Mouse (Mus musculus) midbrain, postnatal 0 days (tissue): ENCODE results near the gene Usp31. TPM values are rescaled to one million over a fixed set of nuclear protein-coding genes. Genes with fewer than 3 reads are reported as not detected.

Experiments
- ATAC-seq: fragments of 200-750 bp; cut with Nextera tagmentation; 2 replicates; pipeline ENCODE4 v1.8.0; 2017; ENCODE audit warnings: moderate number of reproducible peaks, mild to moderate bottlenecking, moderate TSS enrichment, moderate library complexity; ENCODE audit not compliant: low FRiP score
- DNase-seq: peaks from one replicate; pipeline ENCODE4 v3.0.0-alpha.2; 2015; ENCODE audit warnings: low spot score
- H3K27ac ChIP-seq: fragments of 300-500 bp; sonication (generic); 2 replicates; pipeline ENCODE4 v1.5.1; 2014; ENCODE audit warnings: low read depth, mild to moderate bottlenecking, low read length, mixed read lengths
- H3K27me3 ChIP-seq: fragments of 300-500 bp; sonication (generic); 2 replicates; pipeline ENCODE4 v1.6.1; 2014; ENCODE audit warnings: low read length, control low read depth, mixed read lengths; ENCODE audit not compliant: insufficient read depth
- H3K36me3 ChIP-seq: fragments of 300-500 bp; sonication (generic); 2 replicates; pipeline ENCODE4 v1.6.1; 2014; ENCODE audit warnings: low read length, control low read depth, mixed read lengths; ENCODE audit not compliant: insufficient read depth
- H3K4me1 ChIP-seq: fragments of 300-500 bp; sonication (generic); 2 replicates; pipeline ENCODE4 v1.6.1; 2014; ENCODE audit warnings: mild to moderate bottlenecking, control low read depth, antibody characterized with exemption, low read length, mixed read lengths; ENCODE audit not compliant: insufficient read depth
- H3K4me2 ChIP-seq: fragments of 300-500 bp; sonication (generic); 2 replicates; pipeline ENCODE4 v1.6.1; 2014; ENCODE audit warnings: low read depth, mild to moderate bottlenecking, low read length, mixed read lengths; ENCODE audit not compliant: poor library complexity, severe bottlenecking
- H3K4me3 ChIP-seq: fragments of 300-500 bp; sonication (generic); 2 replicates; pipeline ENCODE4 v1.5.1; 2014; ENCODE audit warnings: low read depth, mild to moderate bottlenecking, low read length, moderate library complexity
- H3K9ac ChIP-seq: fragments of 300-500 bp; sonication (generic); replicated peaks from 2 replicates; pipeline ENCODE4 v1.6.1; 2014; ENCODE audit warnings: mild to moderate bottlenecking, low read length, moderate library complexity, mixed read lengths; ENCODE audit not compliant: poor library complexity, severe bottlenecking
- H3K9me3 ChIP-seq: fragments of 300-500 bp; sonication (generic); 2 replicates; pipeline ENCODE4 v1.6.1; 2016; ENCODE audit warnings: low read length, control low read depth
- CTCF ChIP-seq: IDR thresholded peaks from 2 replicates; pipeline ENCODE4 v1.5.1; 2016; ENCODE audit warnings: antibody characterized with exemption, mild to moderate bottlenecking
- WGBS: fragments of 180-500 bp; shearing (Covaris S2); extraction: QIAGEN DNeasy Blood & Tissue Kit; methylation state at CpG from one replicate; pipeline ENCODE4 v1.1.7; 2014; 5-methylcytosine and 5-hydroxymethylcytosine counted together
- polyA plus RNA-seq: library from polyadenylated mRNA; unstranded; fragments of >200 nt; fragmentation: Nextera tagmentation; extraction: Ambion mirVana; gene quantifications from 2 replicates; pipeline ENCODE4 v1.2.1, GENCODE M21; 2015
- total RNA-seq: library from RNA; depleted of rRNA; stranded (reverse); fragments of >200 nt; gene quantifications from 2 replicates; pipeline ENCODE4 v1.2.3, GENCODE M21; 2014

Gene Usp31
- total and polyA plus RNA-seq, 2 experiments from 2014 or later = 2.1 to 24.1 TPM

- H3K27me3 ChIP-seq = no peaks in the 10 kb centered on the region
- no peak for TF ChIP-seq CTCF
- no peaks in the 10 kb centered on the region for H3K9me3 ChIP-seq
- no peak overlapping the region for H3K27ac ChIP-seq
- no peak for ATAC-seq
- DNase-seq = no peak
- no peak overlapping the region for H3K4me2 ChIP-seq
- H3K9ac ChIP-seq = no peak overlapping the region
- WGBS = 94% methylated on average over 5 of the region's 5 CpGs
- no peaks in the 10 kb centered on the region for H3K4me1 ChIP-seq
- no peaks in the 10 kb centered on the region for H3K36me3 ChIP-seq
- H3K4me3 ChIP-seq = no peak overlapping the region
Observed at GRCm38 (mm10) chr7:121685140-121685984, 21.7 kb downstream of the Usp31 start.

GRCm38 (mm10) chr7:121681191-121681590 lies 25.9 kb downstream of the Usp31 start:
- no peaks in the 10 kb centered on the region for H3K9me3 ChIP-seq
- H3K27ac ChIP-seq = no peak overlapping the region
- peak; percentile 13; the same call in 1 of the 2 replicates for TF ChIP-seq CTCF
- no peak overlapping the region for H3K4me2 ChIP-seq
- H3K4me1 ChIP-seq = no peaks in the 10 kb centered on the region
- H3K4me3 ChIP-seq = no peak overlapping the region
- H3K36me3 ChIP-seq = no peaks in the 10 kb centered on the region; the same call in 1 of the 2 replicates
- ATAC-seq (no peak), DNase-seq (no peak)
- H3K27me3 ChIP-seq = no peaks in the 10 kb centered on the region
- H3K9ac ChIP-seq = no peak overlapping the region

- H3K9me3 ChIP-seq = no peaks in the 10 kb centered on the region
- ATAC-seq = no peak
- H3K4me1 ChIP-seq = no peaks in the 10 kb centered on the region
- peak; percentile 47 for DNase-seq
- H3K27me3 ChIP-seq = no peaks in the 10 kb centered on the region
- TF ChIP-seq CTCF = no peak
- 42% methylated on average over 4 of the region's 4 CpGs for whole genome bisulfite sequencing
- H3K36me3 ChIP-seq = peaks cover 4% of the 10 kb centered on the region; the same call in 1 of the 2 replicates
- no peak overlapping the region for H3K9ac ChIP-seq
- no peak overlapping the region for H3K4me2 ChIP-seq
- no peak overlapping the region for H3K4me3 ChIP-seq
- no peak overlapping the region for H3K27ac ChIP-seq
Observed at GRCm38 (mm10) chr7:121677105-121677753, 29.8 kb downstream of the Usp31 start.

DNA sequence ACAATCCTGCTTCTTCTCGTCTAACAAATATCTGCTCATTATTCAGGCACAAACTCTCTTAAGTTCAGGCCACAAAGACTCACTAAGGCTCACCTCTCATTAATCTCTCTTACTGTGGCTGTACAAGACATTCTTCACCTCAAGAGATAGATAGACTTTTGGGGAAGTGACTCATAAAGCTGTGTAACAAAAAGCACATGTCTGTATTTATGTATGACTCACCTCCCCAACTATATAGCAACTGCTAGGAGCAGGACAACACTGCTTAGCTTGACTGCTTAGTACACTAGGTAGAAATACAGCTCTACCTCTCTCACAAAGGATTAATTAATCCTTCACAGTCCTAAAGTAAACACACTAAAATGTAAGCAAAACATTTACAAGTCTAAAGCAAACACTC lies 46.3 kb downstream of the Usp31 start:
- no peaks in the 10 kb centered on the region for H3K4me1 ChIP-seq
- H3K9me3 ChIP-seq = no peaks in the 10 kb centered on the region
- TF ChIP-seq CTCF = no peak
- no peak overlapping the region for H3K4me2 ChIP-seq
- no peaks in the 10 kb centered on the region for H3K27me3 ChIP-seq
- no peak for ATAC-seq
- DNase-seq = no peak
- H3K4me3 ChIP-seq = no peak overlapping the region
- 84% methylated on average over 1 of the region's 1 CpGs for WGBS
- H3K27ac ChIP-seq = no peak overlapping the region
- H3K36me3 ChIP-seq = peaks cover 39% of the 10 kb centered on the region
- no peak overlapping the region for H3K9ac ChIP-seq

- no peak for DNase-seq
- 90% methylated on average over 7 of the region's 7 CpGs for WGBS
- Histone ChIP-seq H3K9ac (no peak overlapping the region), H3K27me3 (no peaks in the 10 kb centered on the region), H3K27ac (no peak overlapping the region), H3K4me2 (no peak overlapping the region), H3K9me3 (no peaks in the 10 kb centered on the region), H3K4me3 (no peak overlapping the region), H3K36me3 (peaks cover 34% of the 10 kb centered on the region), H3K4me1 (no peaks in the 10 kb centered on the region)
- ATAC-seq = no peak
- TF ChIP-seq CTCF = no peak
Observed at GRCm38 (mm10) chr7:121658866-121659265, 48.2 kb downstream of the Usp31 start.

GRCm38 (mm10) chr7:121654675-121655074 lies 52.4 kb downstream of the Usp31 start:
- no peak overlapping the region for H3K4me3 ChIP-seq
- ATAC-seq (no peak), DNase-seq (no peak)
- no peak overlapping the region for H3K4me2 ChIP-seq
- no peak for TF ChIP-seq CTCF
- peaks cover 33% of the 10 kb centered on the region for H3K36me3 ChIP-seq
- no peak overlapping the region for H3K9ac ChIP-seq
- H3K27me3 ChIP-seq = no peaks in the 10 kb centered on the region
- H3K9me3 ChIP-seq = no peaks in the 10 kb centered on the region
- H3K4me1 ChIP-seq = no peaks in the 10 kb centered on the region
- H3K27ac ChIP-seq = no peak overlapping the region
- 98% methylated on average over 2 of the region's 2 CpGs for WGBS
